Mouse (Mus musculus) kidney, adult 2 months (tissue): ENCODE results near the gene Unk.
A peak's percentile ranks its signal among the peaks of the same experiment; 100 is the strongest.

ENCODE experiments used
- CTCF ChIP-seq: fragments of 200-500 bp; conservative IDR thresholded peaks from 2 replicates; pipeline ENCODE4 v1.5.1; 2011; ENCODE audit warnings: low read depth, mild to moderate bottlenecking, control low read depth, low read length, moderate library complexity, mixed read lengths; ENCODE audit not compliant: insufficient read depth, insufficient read length
- POLR2A ChIP-seq: fragments of 200-500 bp; IDR thresholded peaks from one replicate; pipeline ENCODE4 v1.6.1; 2011; ENCODE audit warnings: low read depth, low read length, control low read depth

GRCm38 (mm10) chr11:116004840-116005700 is 25.1 kb upstream of the Unk start:
- TF ChIP-seq CTCF (peak; percentile 46; the same call in 1 of the 2 replicates), POLR2A (no peak)
